Mouse (Mus musculus): Measurements from ENCODE around the gene Ppargc1a. TPM values are rescaled to one million over a fixed set of nuclear protein-coding genes. Genes with fewer than 3 reads are reported as not detected.

The Ppargc1a gene
- polyA plus RNA-seq, 2 experiments from 2014 or later: 0.46 TPM; not detected in 1

- peak; percentile 60 for ATAC-seq
Observed at GRCm38 (mm10) chr5:51552483-51553091, 14.9 kb downstream of the Ppargc1a start.

DNA sequence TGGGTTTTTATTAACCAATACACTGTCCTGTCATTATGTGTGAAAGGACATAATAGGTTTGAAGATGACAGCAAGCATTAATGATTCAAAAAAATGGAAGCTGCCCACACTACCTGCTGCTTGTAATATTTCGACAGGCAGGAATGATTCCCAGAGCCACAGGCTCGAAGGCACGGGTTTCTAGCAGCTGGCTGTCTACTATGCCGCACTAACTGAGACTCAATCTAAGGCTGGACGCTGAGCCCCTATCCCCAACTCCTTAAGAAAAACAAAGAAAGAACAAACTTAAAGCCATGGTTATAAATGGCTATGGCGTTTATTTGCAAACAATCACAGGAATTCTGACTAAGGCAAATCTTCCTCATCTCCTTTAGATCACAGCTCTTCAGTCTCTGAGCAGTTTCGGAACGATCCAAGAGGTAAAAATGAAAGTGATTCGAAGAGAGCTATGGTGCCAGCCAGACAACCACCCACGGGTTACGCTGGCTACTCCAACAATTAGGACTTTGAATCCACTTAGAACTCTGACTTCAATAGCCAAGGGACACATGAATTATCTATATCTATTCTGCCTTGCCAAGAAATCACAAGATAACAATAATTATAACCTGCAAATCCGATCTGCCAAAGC is 15.6 kb downstream of the Ppargc1a start:
- ATAC-seq: peak; percentile 41

DNA sequence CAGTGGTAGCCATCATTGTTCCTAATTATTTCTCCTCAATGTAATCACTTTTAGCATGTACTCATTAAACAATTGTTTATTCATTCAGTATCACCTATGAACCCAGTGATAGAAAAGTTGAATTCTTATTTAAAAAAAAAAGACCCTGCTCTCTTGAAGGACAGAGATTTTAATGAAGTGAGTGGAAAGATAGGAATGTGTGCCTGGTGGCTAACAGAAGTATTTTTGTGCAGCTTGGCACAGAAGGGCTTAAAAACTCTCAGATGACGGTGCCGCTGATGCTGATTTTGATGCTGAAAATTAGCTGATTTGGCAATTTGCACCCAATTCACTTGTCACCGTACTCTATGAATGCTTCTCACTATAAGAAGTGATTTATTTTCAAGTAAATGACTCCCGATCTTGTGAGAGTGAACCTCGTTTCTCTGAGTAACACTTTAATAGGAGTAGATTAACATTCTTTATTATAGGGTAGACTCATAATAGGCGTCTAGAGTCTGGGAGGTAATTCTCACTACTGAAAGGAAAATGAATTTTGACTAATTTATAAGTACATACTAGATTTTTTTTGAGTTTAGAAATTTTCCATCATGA is 20.0 kb downstream of the Ppargc1a start:
- ATAC-seq: no peak

DNA sequence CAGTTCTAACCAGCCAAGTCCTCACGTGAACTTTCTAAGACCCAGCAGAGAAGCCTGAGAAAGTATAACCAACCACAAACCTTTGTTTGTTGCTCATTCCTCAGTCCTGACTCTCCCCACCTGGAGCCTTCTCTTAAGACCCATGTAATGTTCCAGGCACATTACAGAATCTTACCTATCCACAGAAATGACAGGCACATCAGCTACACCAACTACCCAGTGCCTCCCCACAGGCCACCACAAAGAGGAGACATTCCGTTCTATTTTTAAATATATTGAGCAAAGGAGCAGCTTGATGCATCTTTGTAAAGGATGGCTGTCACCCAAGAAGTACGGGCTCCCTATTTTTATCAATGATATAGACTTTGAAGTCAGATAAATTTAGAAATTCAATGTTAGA is 20.7 kb downstream of the Ppargc1a start:
- ATAC-seq: no peak

GRCm38 (mm10) chr5:51545133-51546049 is 22.1 kb downstream of the Ppargc1a start:
- ATAC-seq: no peak

DNA sequence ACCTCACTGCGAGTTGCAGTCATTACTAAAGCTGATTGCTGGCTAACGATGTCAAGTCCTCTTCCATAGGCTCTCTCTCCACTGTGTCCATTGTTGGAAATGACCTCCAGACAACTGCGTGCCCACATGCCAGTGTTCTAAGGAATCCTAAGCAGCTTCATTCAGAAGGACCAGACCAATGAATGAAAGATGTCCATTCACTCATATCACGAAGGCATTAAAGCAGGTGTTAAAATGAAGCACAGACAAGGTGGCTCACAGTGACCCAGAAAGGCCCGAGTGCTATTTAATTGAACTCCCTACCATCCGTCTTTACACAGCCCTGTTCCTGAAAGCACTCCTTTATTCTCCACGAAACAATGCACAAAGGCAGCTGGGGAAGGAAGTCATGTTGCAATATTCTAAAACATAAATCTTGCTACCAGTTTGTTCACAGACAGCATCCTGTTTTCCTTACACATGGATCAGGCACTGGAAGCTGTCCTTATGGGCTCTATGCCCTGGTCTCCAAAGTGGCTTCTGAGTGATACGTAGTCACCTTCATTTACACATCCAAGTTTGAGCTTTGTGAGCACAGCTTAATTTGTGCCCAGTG is 23.3 kb downstream of the Ppargc1a start:
- no peak for ATAC-seq

DNA sequence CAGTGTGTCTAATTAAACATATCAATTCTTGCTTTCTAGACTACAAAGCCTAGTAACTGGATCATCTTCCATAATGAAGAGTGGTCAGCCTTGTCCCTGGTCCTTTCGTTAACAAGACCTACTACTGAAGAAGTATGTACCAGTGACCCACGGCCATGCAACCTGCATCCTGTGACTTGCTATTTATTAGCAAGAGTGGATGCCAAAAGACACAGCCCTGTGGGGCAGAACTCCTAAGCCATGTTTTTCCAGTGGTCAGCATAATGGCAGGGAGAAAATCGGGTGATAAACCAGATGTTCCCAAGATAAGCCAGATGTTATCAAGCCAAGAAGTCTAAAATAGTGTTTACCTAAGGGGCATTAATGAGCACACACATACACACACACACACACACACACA is 26.0 kb downstream of the Ppargc1a start:
- ATAC-seq: no peak

- no peak for ATAC-seq
Observed at GRCm38 (mm10) chr5:51540816-51541215, 26.7 kb downstream of the Ppargc1a start.

DNA sequence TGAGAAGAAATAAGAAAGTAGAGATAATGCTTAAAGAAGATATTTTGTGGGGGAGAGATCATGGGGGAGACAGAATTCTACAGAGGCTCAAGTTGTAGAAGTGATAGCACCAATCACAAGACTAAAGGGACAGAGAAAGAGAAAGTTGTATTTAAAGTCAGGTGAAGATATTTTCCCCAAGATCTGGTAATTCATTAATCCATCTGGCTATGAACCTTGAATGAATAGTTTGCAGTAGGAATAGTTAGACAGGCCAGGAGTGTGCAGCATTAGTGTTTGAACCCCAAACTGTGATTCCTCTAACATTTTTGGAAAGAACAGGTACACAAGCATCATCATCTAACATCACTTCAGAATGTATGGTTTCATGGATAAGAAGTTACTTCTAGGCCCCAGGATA is 28.0 kb downstream of the Ppargc1a start:
- no peak for ATAC-seq

DNA sequence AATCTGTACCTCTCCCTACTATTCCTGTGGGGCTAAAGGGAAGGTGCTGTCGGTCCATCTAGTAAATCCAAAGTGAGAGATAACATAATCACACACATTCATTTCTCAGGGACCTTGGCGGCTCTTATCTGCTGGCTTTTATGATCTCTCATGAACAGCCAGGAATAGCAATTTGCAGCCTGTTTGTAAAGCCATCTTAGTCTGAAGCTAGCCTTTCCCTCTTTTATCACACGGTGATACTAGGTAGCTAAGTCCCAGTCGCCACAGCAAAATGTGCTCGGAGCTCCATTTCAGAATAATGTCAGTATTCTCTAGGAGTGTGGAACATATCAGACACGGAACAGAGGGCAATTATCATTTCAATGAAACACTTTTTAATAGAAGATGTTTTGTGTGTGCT is 29.2 kb downstream of the Ppargc1a start:
- no peak for ATAC-seq

GRCm38 (mm10) chr5:51537646-51538030 is 29.9 kb downstream of the Ppargc1a start:
- no peak for ATAC-seq

- no peak for ATAC-seq
Observed at GRCm38 (mm10) chr5:51537009-51537645, 30.4 kb downstream of the Ppargc1a start.

- ATAC-seq: no peak
Observed at GRCm38 (mm10) chr5:51534456-51534855, 33.1 kb downstream of the Ppargc1a start.

GRCm38 (mm10) chr5:51531286-51531685 is 36.2 kb downstream of the Ppargc1a start:
- no peak for ATAC-seq

GRCm38 (mm10) chr5:51529444-51529843 is 38.1 kb downstream of the Ppargc1a start:
- ATAC-seq: no peak

GRCm38 (mm10) chr5:51528165-51528498 is 39.4 kb downstream of the Ppargc1a start:
- ATAC-seq: no peak

DNA sequence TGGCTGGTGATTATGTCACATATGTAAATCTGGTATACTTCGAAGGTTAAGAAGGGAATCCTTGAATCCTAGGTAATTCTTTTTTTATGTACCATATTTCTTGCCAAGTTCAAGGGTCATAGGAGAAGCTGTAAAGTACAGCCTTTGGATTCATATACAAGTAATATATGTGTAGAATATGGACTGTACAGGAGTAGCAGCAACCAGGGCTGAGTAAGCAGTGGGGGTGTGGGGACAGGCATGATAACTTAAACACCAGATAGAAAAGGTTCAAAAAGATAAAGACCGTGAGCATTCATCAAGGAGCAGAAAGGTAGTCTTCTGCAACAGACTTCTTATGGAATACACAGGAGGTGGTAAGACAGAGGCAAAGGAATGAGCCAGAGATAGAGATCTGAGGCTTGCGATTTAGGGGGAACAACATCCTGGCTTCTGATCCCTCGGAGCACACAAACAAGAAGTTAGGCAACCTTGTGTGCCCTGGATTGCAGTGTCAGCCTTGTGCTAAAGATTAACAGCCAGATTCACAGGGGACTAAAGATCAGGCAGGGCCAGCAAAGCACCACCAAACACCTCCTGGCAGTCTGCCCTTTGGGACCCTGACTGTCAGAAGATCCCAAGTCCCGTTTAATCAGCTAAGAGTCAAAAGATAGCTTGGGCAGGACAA is 39.9 kb downstream of the Ppargc1a start:
- no peak for ATAC-seq

DNA sequence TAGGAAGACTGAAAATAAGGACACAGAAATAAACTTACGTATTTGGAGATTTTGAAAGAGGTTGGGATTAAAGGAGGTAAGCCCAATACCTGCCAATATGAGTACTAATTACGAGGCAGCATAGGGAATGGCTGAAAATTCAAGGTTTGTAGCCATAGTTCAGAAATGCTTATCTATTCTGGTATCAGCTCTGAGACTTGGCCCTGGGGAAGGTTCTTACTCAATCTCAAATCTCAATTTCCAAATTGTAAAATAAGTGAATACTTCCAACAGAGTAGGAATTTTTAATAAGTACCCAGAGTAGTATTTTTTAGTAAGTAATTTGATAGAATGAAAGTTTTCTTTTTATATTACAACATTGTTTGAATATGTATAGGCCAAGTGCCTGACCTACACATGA is 41.7 kb downstream of the Ppargc1a start:
- no peak for ATAC-seq

DNA sequence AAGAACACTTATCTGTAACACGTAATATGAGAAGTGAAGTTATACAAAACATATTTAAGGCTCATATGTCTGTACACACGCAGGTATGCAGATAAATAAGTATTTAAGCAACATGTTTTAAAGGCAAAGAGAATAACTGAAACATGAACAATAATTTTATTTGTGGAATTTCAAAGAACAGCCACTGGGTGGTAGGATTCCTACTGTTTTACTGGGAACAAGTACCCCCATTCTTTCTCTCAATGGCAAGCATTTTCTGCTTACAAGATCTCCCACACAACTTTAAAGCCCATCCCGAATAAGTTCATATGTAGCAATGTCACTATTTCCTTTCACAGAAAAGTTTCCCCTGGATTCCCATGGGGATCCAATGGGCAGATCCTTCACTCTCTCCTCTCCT is 46.7 kb downstream of the Ppargc1a start:
- no peak for ATAC-seq

GRCm38 (mm10) chr5:51517440-51518187 is 49.9 kb downstream of the Ppargc1a start:
- no peak for ATAC-seq

DNA sequence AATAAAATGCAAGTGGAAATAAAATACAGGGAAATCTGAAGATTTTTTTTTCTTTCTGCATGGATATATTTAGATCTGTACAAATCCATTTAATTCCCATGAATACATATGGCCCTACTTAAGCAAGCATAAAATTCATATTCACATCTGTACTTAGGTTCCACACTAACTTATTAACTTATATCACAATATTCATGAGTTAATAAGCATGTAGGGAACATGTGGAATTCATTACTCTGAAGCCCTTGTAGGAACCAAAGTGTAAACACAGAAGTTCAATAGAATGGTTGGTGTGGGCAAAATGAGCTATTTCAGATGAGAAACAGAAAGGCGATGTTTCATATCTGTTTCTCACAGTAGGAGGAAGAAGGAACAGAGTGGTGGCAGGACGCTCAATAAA is 62.9 kb downstream of the Ppargc1a start:
- ATAC-seq: no peak

Data from CD4-positive, CD25-positive, alpha-beta regulatory T cell, adult 4 months (primary cell).